19 mouse cellular contexts compared by ENCODE assay signal in the genomic region with DNA sequence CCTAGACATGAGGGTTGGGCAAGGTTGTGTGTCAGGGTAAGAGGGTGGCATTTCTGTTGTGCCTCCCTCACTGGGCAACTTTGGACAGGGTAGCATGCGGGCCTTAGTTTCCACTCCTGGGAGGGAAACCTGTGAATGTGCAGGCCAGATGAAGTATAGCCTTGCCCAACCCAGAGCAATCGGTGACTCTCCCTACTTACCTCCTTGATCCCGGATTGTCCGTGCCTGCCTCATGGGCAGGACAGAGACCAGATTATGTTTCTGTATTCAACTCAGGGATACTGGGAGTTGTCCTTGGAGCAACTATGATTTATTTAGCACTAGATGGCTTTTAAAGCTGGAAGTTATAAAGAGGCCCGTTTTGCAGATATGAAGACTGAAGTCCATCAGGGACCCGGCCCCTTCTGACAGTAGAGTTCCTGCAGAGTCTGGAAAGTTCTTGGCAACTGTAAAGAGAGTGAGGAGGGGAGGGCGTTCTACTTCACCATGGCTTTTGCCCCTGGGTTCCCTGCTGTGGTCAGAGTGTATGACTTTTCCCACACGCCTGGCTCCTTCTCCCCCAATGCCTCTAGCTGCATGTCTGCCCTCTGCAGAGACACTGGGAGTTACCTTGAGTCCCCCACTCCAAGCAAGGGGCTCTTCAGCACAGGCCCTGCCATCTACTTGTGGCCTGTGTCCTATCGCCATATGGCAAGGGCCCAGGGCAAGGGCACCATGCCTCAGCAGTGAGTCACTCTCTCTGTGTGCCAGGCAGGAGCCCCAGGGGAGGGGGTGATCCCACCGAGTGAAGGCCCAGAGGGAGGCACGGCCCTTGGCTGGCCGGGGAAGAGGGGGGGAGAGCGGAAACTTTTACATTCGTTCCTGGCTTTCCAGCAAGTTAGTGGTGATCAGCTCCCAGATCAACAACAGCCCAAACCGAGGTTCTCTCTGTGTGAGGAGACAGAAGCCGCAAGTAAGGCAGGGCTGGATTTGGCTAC.
DNase-seq lines count a peak whose midpoint lies in the region; ATAC-seq lines count a peak whose summit lies in the region.
"Had no signal": no experiment of that assay in that cellular context is flagged by ENCODE, and none has a peak within 500 bp of the region (broad histone marks: within the 10 kb centered on the region; RNA-seq: fewer than 3 reads in every experiment).

No protein-coding gene starts in this region.

- peak; percentile 56 to 67 for DNase-seq in heart, postnatal 10 days
- no peak for DNase-seq in heart, embryonic 10.5 days (ENCODE audit: low spot score)
- DNase-seq in liver, embryonic 13.5 days, result no peak
- no peak for DNase-seq in liver
- peak; percentile 86 for DNase-seq in adrenal gland, adult 8-10 months
- DNase-seq in kidney, postnatal 36 days, result peak; percentile 55 to 63
- no peak for DNase-seq in forebrain, embryonic 11.5 days (ENCODE audit: low spot score)
- no peak for DNase-seq in frontal cortex, postnatal 10 days (ENCODE audit: low spot score in 2 of 2)
- DNase-seq: B cell, adult 2 months; cerebellum, adult 2 months; heart, adult 18-20 months; layer of hippocampus, postnatal 36 days; left cerebral cortex, postnatal 4 days; lung, adult 2 months; thymus, postnatal 36 days had no signal

- no peak overlapping the region for H3K4me2 ChIP-seq in liver, embryonic 13.5 days
- no peak overlapping the region for H3K4me2 ChIP-seq in forebrain, embryonic 11.5 days (ENCODE audit: low read depth, low read length, severe bottlenecking)
- H3K4me2 ChIP-seq: neural tube, embryonic 12.5 days had no signal

- H3K4me1 ChIP-seq in heart, embryonic 10.5 days, result peaks cover 74% of the 10 kb centered on the region
- H3K4me1 ChIP-seq in liver, embryonic 13.5 days (replicated peaks), result peaks cover 89% of the 10 kb centered on the region
- H3K4me1 ChIP-seq in forebrain, embryonic 11.5 days (replicated peaks; ENCODE audit: control insufficient read depth, insufficient read depth, low read length), result no peaks in the 10 kb centered on the region

- no peak overlapping the region for H3K4me3 ChIP-seq in heart, embryonic 10.5 days
- H3K4me3 ChIP-seq in liver, embryonic 13.5 days (replicated peaks), result no peak overlapping the region
- no peak overlapping the region for H3K4me3 ChIP-seq in forebrain, embryonic 11.5 days (ENCODE audit: low read depth, low read length)
- H3K4me3 ChIP-seq: hindbrain, embryonic 10.5 days; neural tube, embryonic 12.5 days had no signal

- no peak overlapping the region for H3K27ac ChIP-seq in heart, embryonic 10.5 days
- 0 out of 2 replicates have a peak overlapping the region, but pooled peaks have one; percentile 72 for H3K27ac ChIP-seq in liver, embryonic 13.5 days
- H3K27ac ChIP-seq in forebrain, embryonic 11.5 days (ENCODE audit: low read depth, low read length), result no peak overlapping the region
- H3K27ac ChIP-seq: hindbrain, embryonic 10.5 days; neural tube, embryonic 12.5 days; stomach, postnatal 0 days had no signal

- no peaks in the 10 kb centered on the region for H3K9me3 ChIP-seq in heart, embryonic 10.5 days
- H3K9me3 ChIP-seq in liver, embryonic 13.5 days (replicated peaks), result no peaks in the 10 kb centered on the region
- H3K9me3 ChIP-seq in forebrain, embryonic 11.5 days (ENCODE audit: control insufficient read depth, low read length), result no peaks in the 10 kb centered on the region
- H3K9me3 ChIP-seq: hindbrain, embryonic 10.5 days; neural tube, embryonic 12.5 days had no signal

- intact Hi-C loops in heart, postnatal 10 days (cut with DNase I), result no loop called here

- 87% methylated on average over 16 of the region's 16 CpGs for WGBS in heart, embryonic 10.5 days
- 85% methylated on average over 16 of the region's 16 CpGs for WGBS in liver, embryonic 13.5 days (ENCODE audit: insufficient replicate concordance)
- WGBS in forebrain, embryonic 11.5 days, result 96% methylated on average over 16 of the region's 16 CpGs

- H3K27me3 ChIP-seq in heart, embryonic 10.5 days (ENCODE audit: insufficient read depth, poor library complexity, severe bottlenecking), result no peaks in the 10 kb centered on the region
- H3K27me3 ChIP-seq in liver, embryonic 13.5 days, result no peaks in the 10 kb centered on the region
- no peaks in the 10 kb centered on the region for H3K27me3 ChIP-seq in forebrain, embryonic 11.5 days (ENCODE audit: control insufficient read depth, insufficient read depth, low read length)
- H3K27me3 ChIP-seq: neural tube, embryonic 12.5 days had no signal

- ATAC-seq in liver, embryonic 13.5 days (ENCODE audit: low read depth), result no peak
- ATAC-seq in forebrain, embryonic 11.5 days (replicated peaks; ENCODE audit: low FRiP score), result no peak
- ATAC-seq: midbrain, embryonic 16.5 days had no signal

- H3K36me3 ChIP-seq in heart, embryonic 10.5 days, result 0 out of 2 replicates have a peak, but pooled peaks cover 3% of the 10 kb centered on the region
- 0 out of 2 replicates have a peak, but pooled peaks cover 9% of the 10 kb centered on the region for H3K36me3 ChIP-seq in liver, embryonic 13.5 days
- H3K36me3 ChIP-seq in forebrain, embryonic 11.5 days (ENCODE audit: control insufficient read depth, insufficient read depth, low read length), result no peaks in the 10 kb centered on the region
- H3K36me3 ChIP-seq: neural tube, embryonic 12.5 days had no signal

- no peak overlapping the region for H3K9ac ChIP-seq in liver, embryonic 13.5 days
- H3K9ac ChIP-seq in forebrain, embryonic 11.5 days (ENCODE audit: low read length), result no peak overlapping the region
- H3K9ac ChIP-seq: neural tube, embryonic 12.5 days had no signal

Comparison
In these comparisons a context has a peak if more than half of its experiments do, and no peak if none do; other contexts are left out.
1. DNase-seq: peak in heart, postnatal 10 days (2 of 2), adrenal gland, adult 8-10 months (single experiment) and kidney, postnatal 36 days (2 of 2); none in heart, embryonic 10.5 days (single experiment), liver, embryonic 13.5 days (single experiment), liver (single experiment), forebrain, embryonic 11.5 days (single experiment) and frontal cortex, postnatal 10 days (0 of 2).